Mouse (Mus musculus) colon, adult 2 months (tissue): Measurements from ENCODE around the gene Cldn34b1. TPM values are rescaled to one million over a fixed set of nuclear protein-coding genes. Genes with fewer than 3 reads are reported as not detected.

Experiments used
- polyA plus RNA-seq: library from polyadenylated mRNA; depleted of rRNA; stranded (reverse); fragments of >200 nt; gene quantifications from 2 replicates; pipeline ENCODE4 v1.2.3, GENCODE M21; 2012; rRNA removed

The Cldn34b1 gene
- not detected in 2 replicates for polyA plus RNA-seq

DNA sequence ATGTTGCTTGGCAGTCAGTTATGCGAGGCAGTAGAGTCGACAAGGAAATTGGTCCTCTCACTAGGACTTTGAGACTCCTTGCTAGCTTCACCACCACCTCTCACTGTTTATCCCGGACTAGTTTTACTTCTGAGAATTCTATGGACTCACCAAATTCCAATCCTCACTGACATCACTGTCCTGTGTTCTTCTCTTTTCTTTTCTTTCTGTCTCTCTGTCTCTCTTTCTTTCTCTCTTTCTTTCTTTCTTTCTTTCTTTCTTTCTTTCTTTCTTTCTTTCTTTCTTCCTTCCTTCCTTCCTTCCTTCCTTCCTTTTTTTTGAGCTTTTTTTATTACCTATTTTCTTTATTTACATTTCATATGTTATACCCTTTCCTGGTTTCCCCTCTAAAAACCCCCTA is at the start of gene Cldn34b1:
Gene Cldn34b1, minus strand, starts transcription at position 101 of the 400 bp plus-strand sequence.

DNA sequence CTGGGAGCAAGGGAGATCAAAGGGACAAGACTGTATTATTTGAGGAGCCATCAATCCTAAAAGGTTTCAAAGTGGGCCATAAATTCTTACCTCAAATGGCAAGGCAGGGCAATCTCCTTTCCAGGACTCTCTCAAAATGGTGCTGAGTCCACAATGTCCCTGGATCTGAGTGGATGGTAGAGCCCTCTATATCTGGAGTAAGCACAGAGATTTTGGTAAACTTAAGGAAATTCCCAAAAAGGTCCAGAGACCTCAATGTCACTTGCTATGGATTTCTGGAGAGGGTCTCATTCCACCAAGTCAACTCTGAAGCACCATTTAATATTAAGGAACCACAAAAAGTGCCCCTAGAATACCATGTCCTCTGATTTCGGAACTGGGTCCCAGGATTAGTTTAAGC is 45.8 kb upstream of the Cldn34b1 start, which contains the start of gene Magea6:
Gene Magea6, minus strand, starts transcription at position 101 of the 400 bp plus-strand sequence.

Other genes starting within 250 kb of the Cldn34b1 start
- gene Magea6, start 45.7 kb upstream of the Cldn34b1 start, polyA plus RNA-seq = not detected in 2 replicates
- gene Magea3, start 59.2 kb upstream of the Cldn34b1 start, polyA plus RNA-seq = not detected in 2 replicates
- not detected in 2 replicates for gene Magea8, start 105.6 kb upstream of the Cldn34b1 start, polyA plus RNA-seq
- gene Magea5, start 172.9 kb upstream of the Cldn34b1 start, polyA plus RNA-seq = not detected in 2 replicates
- not detected in 2 replicates for gene Magea1, start 199.5 kb upstream of the Cldn34b1 start, polyA plus RNA-seq
- gene Magea2, start 203.4 kb upstream of the Cldn34b1 start, polyA plus RNA-seq = not detected in 2 replicates
- not detected in 2 replicates for gene Cldn34b2, start 238.1 kb upstream of the Cldn34b1 start, polyA plus RNA-seq